Mouse (Mus musculus): ENCODE measurements around the gene Kmo. TPM values are rescaled to one million over a fixed set of nuclear protein-coding genes. Genes with fewer than 3 reads are reported as not detected.

The Kmo gene
- total RNA-seq (2017): 9.8 and 12.4 TPM in 2 replicates

- no peak for ATAC-seq (replicated peaks; ENCODE audit: low read depth, poor library complexity, severe bottlenecking)
Measured at GRCm38 (mm10) chr1:175619814-175620431, at the start of gene Kmo. Gene Kmo, plus strand, starts transcription at chr1:175620381.

GRCm38 (mm10) chr1:175574129-175574528 is 46.1 kb upstream of the Kmo start:
- ATAC-seq (replicated peaks; ENCODE audit: low read depth, poor library complexity, severe bottlenecking): no peak

- ATAC-seq (replicated peaks; ENCODE audit: low read depth, poor library complexity, severe bottlenecking): no peak
Measured at GRCm38 (mm10) chr1:175578425-175579096, 41.6 kb upstream of the Kmo start.

DNA sequence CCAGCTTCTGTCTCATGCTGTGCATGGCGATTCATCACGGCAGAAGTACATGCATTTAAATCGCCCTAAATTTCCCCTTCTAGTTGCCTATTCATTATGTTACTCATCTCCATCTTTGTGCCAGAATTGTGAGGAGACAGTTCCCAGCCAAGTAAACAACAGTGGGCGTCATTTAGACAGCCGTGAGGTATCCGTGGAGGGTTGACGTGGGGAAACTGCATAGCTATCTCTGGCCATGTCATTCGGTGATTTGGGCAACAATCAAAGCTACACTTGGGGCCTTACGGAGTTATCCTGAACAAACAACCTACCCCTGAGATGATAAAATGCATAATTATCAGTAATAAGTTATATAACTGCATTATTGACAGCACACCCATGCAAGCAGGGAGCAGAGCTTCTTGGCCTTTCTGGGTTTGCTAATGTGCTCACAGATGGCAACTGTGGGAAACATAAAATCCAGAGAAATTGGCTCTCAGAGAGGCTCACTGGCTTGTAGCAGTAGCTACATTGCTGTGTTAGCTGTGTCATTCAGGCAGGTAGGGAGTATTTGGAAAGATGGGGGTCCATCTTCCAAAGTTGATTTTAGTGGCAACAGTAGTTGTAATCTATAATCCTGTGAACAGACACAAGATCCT is 40.5 kb upstream of the Kmo start:
- ATAC-seq (replicated peaks; ENCODE audit: low read depth, poor library complexity, severe bottlenecking): no peak

DNA sequence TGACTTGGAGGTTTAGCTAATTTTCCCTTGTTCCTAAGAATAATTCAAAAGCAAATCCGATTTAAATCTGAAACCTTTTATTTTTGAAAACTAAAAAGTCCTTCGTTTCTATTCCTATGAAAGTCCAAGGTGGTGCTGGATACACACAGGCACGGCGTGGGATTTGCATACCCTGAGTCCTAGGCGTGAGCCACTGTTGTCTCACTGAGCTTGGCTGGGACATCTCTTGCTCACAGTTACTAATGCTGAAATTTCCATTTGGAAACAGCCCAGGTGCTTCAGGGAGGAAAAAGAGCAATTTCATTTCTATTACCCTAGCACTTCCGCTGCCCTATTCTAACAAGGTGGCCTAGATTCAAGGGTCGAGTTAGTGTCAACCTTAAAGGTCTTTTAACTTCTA is 39.8 kb upstream of the Kmo start:
- no peak for ATAC-seq (replicated peaks; ENCODE audit: low read depth, poor library complexity, severe bottlenecking)

GRCm38 (mm10) chr1:175582799-175583198 is 37.4 kb upstream of the Kmo start:
- ATAC-seq (replicated peaks; ENCODE audit: low read depth, poor library complexity, severe bottlenecking): no peak

GRCm38 (mm10) chr1:175585267-175585666 is 34.9 kb upstream of the Kmo start:
- ATAC-seq (replicated peaks; ENCODE audit: low read depth, poor library complexity, severe bottlenecking): no peak

GRCm38 (mm10) chr1:175586656-175587055 is 33.5 kb upstream of the Kmo start:
- no peak for ATAC-seq (replicated peaks; ENCODE audit: low read depth, poor library complexity, severe bottlenecking)

DNA sequence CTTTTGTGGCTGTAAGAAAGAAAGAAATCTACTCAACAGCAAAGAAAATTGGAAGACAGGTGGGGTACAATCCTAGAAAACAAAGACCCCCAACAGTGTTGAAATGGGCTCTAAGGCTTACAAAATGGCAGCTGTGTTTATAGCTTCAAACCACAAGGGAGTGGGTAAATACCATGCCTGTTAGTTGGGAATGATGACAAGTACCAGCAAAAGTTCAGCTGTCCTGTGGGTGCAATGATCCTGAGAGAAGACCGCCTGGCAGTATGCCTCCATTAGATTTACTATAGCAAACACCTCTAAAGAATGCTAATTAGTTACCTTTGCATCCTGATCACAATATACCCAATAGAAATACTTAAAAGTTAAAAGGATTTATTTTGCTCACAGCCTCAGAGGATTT is 27.3 kb upstream of the Kmo start:
- no peak for ATAC-seq (replicated peaks; ENCODE audit: low read depth, poor library complexity, severe bottlenecking)

- ATAC-seq (replicated peaks; ENCODE audit: low read depth, poor library complexity, severe bottlenecking): peak; percentile 37; the same call in 1 of the 2 replicates
Measured at GRCm38 (mm10) chr1:175602231-175602630, 17.9 kb upstream of the Kmo start.

DNA sequence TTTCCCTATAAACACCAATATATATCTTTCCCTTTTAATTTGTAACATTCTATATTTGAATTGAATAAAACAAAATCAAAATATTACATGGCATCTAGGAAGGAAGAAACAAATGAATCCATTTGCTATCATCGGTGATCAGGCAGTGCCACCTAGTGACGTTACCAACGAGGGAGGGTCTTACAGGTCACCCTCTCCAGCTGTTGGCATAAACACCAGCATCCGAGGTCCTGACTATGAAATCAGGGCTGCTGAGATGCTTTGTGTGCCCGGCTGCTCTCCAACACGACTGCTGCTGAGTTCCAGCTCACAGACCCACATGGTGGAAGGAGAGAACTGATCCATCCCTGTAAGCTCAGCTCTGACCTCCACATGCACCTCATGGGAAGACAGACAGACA is 16.8 kb upstream of the Kmo start:
- ATAC-seq (replicated peaks; ENCODE audit: low read depth, poor library complexity, severe bottlenecking): no peak

GRCm38 (mm10) chr1:175607308-175607707 is 12.9 kb upstream of the Kmo start:
- no peak for ATAC-seq (replicated peaks; ENCODE audit: low read depth, poor library complexity, severe bottlenecking)

GRCm38 (mm10) chr1:175607838-175608585 is 12.2 kb upstream of the Kmo start:
- no peak for ATAC-seq (replicated peaks; ENCODE audit: low read depth, poor library complexity, severe bottlenecking)

GRCm38 (mm10) chr1:175608708-175609107 is 11.5 kb upstream of the Kmo start:
- ATAC-seq (replicated peaks; ENCODE audit: low read depth, poor library complexity, severe bottlenecking): no peak

DNA sequence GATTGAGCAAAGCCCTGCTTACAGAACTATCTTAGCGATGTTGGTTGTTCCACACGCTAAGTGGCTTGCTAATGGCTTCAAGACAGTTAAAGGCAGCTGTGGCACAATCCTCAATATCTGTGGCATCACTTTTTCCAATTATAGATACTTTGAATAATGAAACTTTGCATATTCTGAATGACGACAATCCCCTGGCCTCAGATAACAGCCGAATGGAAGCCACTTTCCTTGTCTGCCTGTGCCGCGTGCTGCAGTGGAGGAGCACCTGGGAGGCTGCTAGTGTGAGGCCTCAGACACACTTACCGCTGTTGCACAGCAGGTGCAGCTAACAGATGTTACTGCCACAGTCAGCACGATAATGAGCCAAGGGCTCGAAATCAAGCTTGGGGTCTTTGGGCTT is 5.2 kb upstream of the Kmo start:
- no peak for ATAC-seq (replicated peaks; ENCODE audit: low read depth, poor library complexity, severe bottlenecking)

DNA sequence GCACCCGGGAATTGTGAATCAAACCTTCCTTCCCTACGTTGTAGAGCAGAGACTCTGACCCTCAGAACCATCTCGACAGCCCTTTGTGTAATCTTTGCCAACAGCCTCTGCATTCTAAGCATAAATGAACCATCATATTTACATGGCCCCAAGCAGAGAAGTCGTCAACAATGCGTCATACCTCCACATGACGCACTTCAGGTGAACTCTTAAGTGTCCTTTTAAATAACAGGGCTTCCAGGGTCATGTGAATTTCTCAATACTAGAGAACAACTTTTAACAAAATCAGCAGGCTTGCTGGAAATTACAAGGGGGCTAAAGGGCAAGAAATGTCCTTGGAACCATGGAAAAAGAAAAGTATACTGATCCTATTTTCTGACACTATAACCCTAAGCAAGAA is 3.5 kb downstream of the Kmo start:
- ATAC-seq (replicated peaks; ENCODE audit: low read depth, poor library complexity, severe bottlenecking): no peak

DNA sequence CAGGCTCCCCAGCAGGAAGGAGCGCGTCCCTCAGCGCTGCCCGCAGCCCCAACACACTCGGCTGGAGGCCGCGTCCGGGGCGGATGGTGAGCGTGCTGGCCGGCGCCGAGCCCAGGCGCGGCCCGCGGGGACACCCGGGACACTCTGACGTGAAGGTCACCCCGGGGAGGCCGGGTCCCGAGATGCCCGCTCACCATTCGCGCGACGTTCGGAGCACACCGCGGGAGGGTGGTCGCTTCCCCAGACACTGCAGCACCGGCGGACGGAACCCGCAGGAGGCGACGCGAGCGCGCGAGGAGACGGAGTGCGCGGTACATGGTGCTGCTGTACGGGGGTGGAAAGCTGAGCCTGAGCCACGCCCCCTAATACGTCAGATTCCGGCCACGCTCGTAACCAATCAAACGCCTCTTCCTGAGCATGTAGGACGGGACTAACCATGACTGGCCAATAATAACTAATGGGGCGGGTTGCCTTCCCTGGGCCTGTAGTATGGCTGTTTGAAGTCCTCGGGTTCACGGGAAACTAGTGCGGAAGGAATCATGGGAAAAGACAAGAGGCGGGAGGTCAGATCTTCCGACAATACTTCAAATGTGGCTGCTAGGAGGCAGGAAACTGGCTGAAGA is 5.2 kb downstream of the Kmo start, which contains the start of gene Fh1:
TSS of gene Fh1 (minus strand) at position 379 of the 623 bp plus-strand sequence.
- peak; percentile 95 for ATAC-seq (replicated peaks; ENCODE audit: low read depth, poor library complexity, severe bottlenecking)

DNA sequence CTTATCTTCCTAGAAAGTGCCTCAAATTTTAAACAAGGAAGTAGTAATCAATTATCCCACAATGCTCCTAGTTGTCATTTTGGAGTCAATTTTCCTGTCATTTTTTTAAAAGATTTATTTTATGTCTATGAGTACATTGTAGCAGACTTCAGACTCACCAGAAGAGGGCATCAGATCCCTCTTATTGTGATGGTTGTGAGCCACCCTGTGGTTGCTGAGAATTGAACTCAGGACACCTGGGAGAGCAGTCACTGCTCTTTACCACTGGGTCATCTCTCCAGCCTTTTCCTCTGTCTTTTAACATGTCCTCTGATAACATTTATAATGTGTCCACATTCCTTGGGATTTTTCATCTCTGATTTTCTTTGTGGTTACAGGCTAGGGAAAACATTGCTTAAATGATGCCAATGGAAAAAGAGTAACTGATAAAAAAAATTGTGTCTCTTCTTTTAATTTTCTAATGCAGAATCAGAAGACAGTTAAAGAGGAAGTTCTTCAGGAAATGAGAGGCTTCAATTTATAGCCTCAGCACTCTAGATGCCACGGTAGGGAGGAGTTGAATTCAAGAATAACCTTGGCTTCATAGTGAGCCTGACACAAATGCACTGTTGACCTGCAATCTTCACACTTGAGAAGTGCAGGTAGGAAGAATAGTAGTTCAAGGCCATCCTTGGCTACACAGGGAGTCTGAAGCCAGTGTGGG is 6.0 kb downstream of the Kmo start:
- peak; percentile 36 for ATAC-seq (replicated peaks; ENCODE audit: low read depth, poor library complexity, severe bottlenecking)

- no peak for ATAC-seq (replicated peaks; ENCODE audit: low read depth, poor library complexity, severe bottlenecking)
Measured at GRCm38 (mm10) chr1:175629248-175629647, 9.1 kb downstream of the Kmo start.

GRCm38 (mm10) chr1:175630345-175630744 is 10.2 kb downstream of the Kmo start:
- no peak for ATAC-seq (replicated peaks; ENCODE audit: low read depth, poor library complexity, severe bottlenecking)

All from common myeloid progenitor, adult 5-6 weeks (primary cell).